Comparison of ENCODE assay signal across 20 mouse cellular contexts in genomic region chr17:48600176-48600575, GRCm38 (mm10).
DNase-seq lines count a peak whose midpoint lies in the region; ATAC-seq and TF ChIP-seq lines count a peak whose summit lies in the region.
"Had no signal": no experiment of that assay in that cellular context is flagged by ENCODE, and none has a peak within 500 bp of the region (broad histone marks: within the 10 kb centered on the region; RNA-seq: fewer than 3 reads in every experiment).

No protein-coding gene starts in this region.

- no peak for DNase-seq in cerebellum, adult 2 months
- no peak for DNase-seq in cerebellum, postnatal 36 days
- DNase-seq in heart, postnatal 4 days: peak; percentile 9
- DNase-seq in heart, postnatal 36 days: no peak
- DNase-seq in kidney, postnatal 14 days: peak; percentile 49
- peak; percentile 12 for DNase-seq in embryo, embryonic 10.5 days (ENCODE audit: low spot score)
- DNase-seq in natural killer cell, adult 2 months (ENCODE audit: low spot score in 2 of 2): no peak
- DNase-seq: adrenal gland, postnatal 10 days; gastrocnemius, adult 2 months; gastrocnemius, postnatal 25 days had no signal

- H3K27ac ChIP-seq in cerebellum, adult 2 months (ENCODE audit: insufficient read depth, low read length): peak overlapping the region; percentile 93; the same call in 1 of the 2 replicates
- H3K27ac ChIP-seq in kidney, embryonic 15.5 days: no peak overlapping the region
- H3K27ac ChIP-seq: embryonic facial prominence, embryonic 15.5 days; forebrain, embryonic 10.5 days; gastrocnemius, adult 2 months; heart, embryonic 15.5 days; hindbrain, embryonic 12.5 days had no signal

- H3K4me1 ChIP-seq in cerebellum, adult 2 months (ENCODE audit: control insufficient read depth, insufficient read depth, low read length): peaks cover 35% of the 10 kb centered on the region
- peaks cover 6% of the 10 kb centered on the region; the same call in 1 of the 2 replicates for H3K4me1 ChIP-seq in kidney, embryonic 15.5 days
- H3K4me1 ChIP-seq: heart, embryonic 15.5 days; hindbrain, embryonic 12.5 days had no signal

- TF ChIP-seq POLR2A in cerebellum, adult 2 months (IDR thresholded peaks at IDR 0.05; ENCODE audit: borderline replicate concordance, insufficient read depth, low read length): no peak

- H3K9me3 ChIP-seq in kidney, embryonic 15.5 days (replicated peaks): no peaks in the 10 kb centered on the region
- H3K9me3 ChIP-seq: embryonic facial prominence, embryonic 15.5 days; forebrain, embryonic 10.5 days; heart, embryonic 15.5 days; hindbrain, embryonic 12.5 days had no signal

- H3K4me2 ChIP-seq in kidney, embryonic 15.5 days: no peak overlapping the region
- H3K4me2 ChIP-seq: embryonic facial prominence, embryonic 15.5 days; heart, embryonic 11.5 days; heart, embryonic 15.5 days; hindbrain, embryonic 12.5 days had no signal

- TF ChIP-seq CTCF in cerebellum, adult 2 months (IDR thresholded peaks at IDR 0.05; ENCODE audit: borderline replicate concordance, insufficient read depth, low read depth, low read length): no peak

- H3K27me3 ChIP-seq in cerebellum, adult 2 months (ENCODE audit: control insufficient read depth, insufficient read depth, low read length): no peaks in the 10 kb centered on the region
- H3K27me3 ChIP-seq in kidney, embryonic 15.5 days: no peaks in the 10 kb centered on the region
- H3K27me3 ChIP-seq: embryonic facial prominence, embryonic 15.5 days; hindbrain, embryonic 12.5 days had no signal

- no peak overlapping the region for H3K4me3 ChIP-seq in cerebellum, adult 2 months (replicated peaks; ENCODE audit: insufficient read depth, low read depth, low read length)
- no peak overlapping the region for H3K4me3 ChIP-seq in kidney, embryonic 15.5 days (replicated peaks)
- H3K4me3 ChIP-seq: embryonic facial prominence, embryonic 15.5 days; erythroblast, embryonic 14.5 days; forebrain, embryonic 10.5 days; gastrocnemius, adult 2 months; heart, embryonic 15.5 days; hindbrain, embryonic 12.5 days had no signal

- H3K36me3 ChIP-seq in kidney, embryonic 15.5 days: no peaks in the 10 kb centered on the region
- H3K36me3 ChIP-seq: embryonic facial prominence, embryonic 15.5 days; forebrain, embryonic 10.5 days; heart, embryonic 15.5 days; hindbrain, embryonic 12.5 days had no signal

- WGBS in cerebellum, adult 2 months: 66% methylated on average over 6 of the region's 6 CpGs
- 59% methylated on average over 6 of the region's 6 CpGs for WGBS in kidney, embryonic 15.5 days

- no peak for ATAC-seq in kidney, embryonic 15.5 days (replicated peaks; ENCODE audit: low FRiP score)
- ATAC-seq: forebrain, embryonic 14.5 days; hindbrain, embryonic 16.5 days; inflammation-experienced regulatory T-cells, adult 6 months had no signal

- intact Hi-C loops in heart, postnatal 36 days (cut with DNase I): no loop called here

- no peak overlapping the region for H3K9ac ChIP-seq in kidney, embryonic 15.5 days
- H3K9ac ChIP-seq: embryonic facial prominence, embryonic 15.5 days; heart, embryonic 15.5 days; hindbrain, embryonic 12.5 days had no signal

Comparison
In these comparisons a context has a peak if more than half of its experiments do, and no peak if none do; other contexts are left out.
1. DNase-seq: peak in heart, postnatal 4 days (single experiment), kidney, postnatal 14 days (single experiment) and embryo, embryonic 10.5 days (single experiment); none in cerebellum, adult 2 months (0 of 2), cerebellum, postnatal 36 days (0 of 2), heart, postnatal 36 days (0 of 2) and natural killer cell, adult 2 months (0 of 2).